Mouse (Mus musculus) heart, embryonic 13.5 days (tissue): ENCODE measurements around the gene Hist1h2af. TPM values are rescaled to one million over a fixed set of nuclear protein-coding genes. Genes with fewer than 3 reads are reported as not detected.
"Not testable (repeated sequence)": the region's sequence is repeated elsewhere in the genome, so short reads cannot be mapped to it uniquely, and the experiment has no call there.

Experiments used
- ATAC-seq: fragments of 200-750 bp; cut with Nextera tagmentation; 2 replicates; pipeline ENCODE4 v1.8.0; 2017; ENCODE audit warnings: moderate TSS enrichment; ENCODE audit not compliant: insufficient number of reproducible peaks, low FRiP score, low TSS enrichment; ENCODE audit errors: extremely low read depth
- H3K27ac ChIP-seq: fragments of 300-500 bp; sonication (generic); replicated peaks from 2 replicates; pipeline ENCODE4 v1.5.1; 2015; ENCODE audit warnings: moderate library complexity, mild to moderate bottlenecking, inconsistent platforms
- H3K27me3 ChIP-seq: fragments of 300-500 bp; sonication (generic); replicated peaks from 2 replicates; pipeline ENCODE4 v1.6.1; 2015; ENCODE audit warnings: mild to moderate bottlenecking, inconsistent platforms
- H3K36me3 ChIP-seq: fragments of 300-500 bp; sonication (generic); 2 replicates; pipeline ENCODE4 v1.6.1; 2015; ENCODE audit warnings: mild to moderate bottlenecking, inconsistent platforms
- H3K4me1 ChIP-seq: fragments of 300-500 bp; sonication (generic); 2 replicates; pipeline ENCODE4 v1.6.1; 2015; ENCODE audit warnings: inconsistent platforms
- H3K4me2 ChIP-seq: fragments of 300-500 bp; sonication (generic); 2 replicates; pipeline ENCODE4 v1.6.1; 2015; ENCODE audit warnings: inconsistent platforms, mild to moderate bottlenecking, moderate library complexity
- H3K4me3 ChIP-seq: fragments of 300-500 bp; sonication (generic); 2 replicates; pipeline ENCODE4 v1.5.1; 2015; ENCODE audit warnings: moderate library complexity, mild to moderate bottlenecking, inconsistent platforms
- H3K9ac ChIP-seq: fragments of 300-500 bp; sonication (generic); 2 replicates; pipeline ENCODE4 v1.6.1; 2015; ENCODE audit warnings: inconsistent platforms, mild to moderate bottlenecking, moderate library complexity
- H3K9me3 ChIP-seq: fragments of 300-500 bp; sonication (generic); 2 replicates; pipeline ENCODE4 v1.6.1; 2016; ENCODE audit warnings: inconsistent platforms
- WGBS: fragments of 180-500 bp; shearing (Covaris S2); methylation state at CpG from one replicate; pipeline ENCODE4 v1.1.7; 2015; ENCODE audit warnings: mixed read lengths; 5-methylcytosine and 5-hydroxymethylcytosine counted together
- polyA plus RNA-seq: library from polyadenylated mRNA; unstranded; fragments of >200 nt; fragmentation: Nextera tagmentation; extraction: Ambion mirVana; gene quantifications from 2 replicates; pipeline ENCODE4 v1.2.1, GENCODE M21; 2015

Gene Hist1h2af
- polyA plus RNA-seq, result 2.0 and 3.0 TPM in 2 replicates

- ATAC-seq, result not testable (repeated sequence)
Measured at GRCm38 (mm10) chr13:23533560-23534367, at the start of gene Hist1h2af. Hist1h2af (plus strand) TSS chr13:23533906.

GRCm38 (mm10) chr13:23485271-23485670 is 48.4 kb upstream of the Hist1h2af start:
- no peak overlapping the region for H3K9ac ChIP-seq
- ATAC-seq, result no peak
- no peak overlapping the region for H3K27ac ChIP-seq
- no peak overlapping the region for H3K4me2 ChIP-seq
- H3K4me1 ChIP-seq, result 0 out of 2 replicates have a peak, but pooled peaks cover 4% of the 10 kb centered on the region
- H3K9me3 ChIP-seq, result no peaks in the 10 kb centered on the region
- WGBS, result 44% methylated on average over 5 of the region's 5 CpGs
- no peak overlapping the region for H3K4me3 ChIP-seq
- peaks cover 19% of the 10 kb centered on the region; the same call in 1 of the 2 replicates for H3K27me3 ChIP-seq
- no peaks in the 10 kb centered on the region for H3K36me3 ChIP-seq

More at GRCm38 (mm10) chr13:23533560-23534367, at the start of gene Hist1h2af:
- not testable (repeated sequence) for H3K9me3 ChIP-seq, H3K36me3 ChIP-seq, H3K27me3 ChIP-seq
- peak within 1 kb of the TSS; percentile 70 for H3K4me3 ChIP-seq
- H3K4me2 ChIP-seq, result peak within 1 kb of the TSS; percentile 81
- WGBS, result 1% methylated on average over 29 of the region's 53 CpGs
- peaks cover 47% of the 10 kb centered on the region for H3K4me1 ChIP-seq
- H3K27ac ChIP-seq, result peak within 1 kb of the TSS; percentile 99
- peak within 1 kb of the TSS; percentile 84 for H3K9ac ChIP-seq

GRCm38 (mm10) chr13:23488400-23489322 is 45.0 kb upstream of the Hist1h2af start, which contains the start of gene Btn2a2:
Btn2a2 (minus strand) TSS chr13:23488857.
- H3K36me3 ChIP-seq, result no peaks in the 10 kb centered on the region
- H3K4me2 ChIP-seq, result peak within 1 kb of the TSS; percentile 79
- peaks cover 8% of the 10 kb centered on the region; the same call in 1 of the 2 replicates for H3K27me3 ChIP-seq
- H3K9ac ChIP-seq, result peak within 1 kb of the TSS; percentile 69
- 4% methylated on average over 14 of the region's 14 CpGs for WGBS
- H3K9me3 ChIP-seq, result no peaks in the 10 kb centered on the region
- peaks cover 31% of the 10 kb centered on the region for H3K4me1 ChIP-seq
- H3K27ac ChIP-seq, result no peak within 1 kb of the TSS
- peak within 1 kb of the TSS; percentile 50 for H3K4me3 ChIP-seq
- ATAC-seq, result peak; percentile 88

- ATAC-seq, result no peak
- 12% methylated on average over 1 of the region's 1 CpGs for WGBS
- no peaks in the 10 kb centered on the region for H3K9me3 ChIP-seq
- no peak overlapping the region for H3K4me2 ChIP-seq
- H3K36me3 ChIP-seq, result no peaks in the 10 kb centered on the region
- H3K9ac ChIP-seq, result no peak overlapping the region
- no peak overlapping the region for H3K27ac ChIP-seq
- peaks cover 37% of the 10 kb centered on the region for H3K4me1 ChIP-seq
- no peak overlapping the region for H3K4me3 ChIP-seq
- peaks cover 8% of the 10 kb centered on the region; the same call in 1 of the 2 replicates for H3K27me3 ChIP-seq
Measured at GRCm38 (mm10) chr13:23490863-23491262, 42.8 kb upstream of the Hist1h2af start.

- 8% methylated on average over 1 of the region's 1 CpGs for WGBS
- Histone ChIP-seq H3K4me3 (no peak overlapping the region), H3K36me3 (no peaks in the 10 kb centered on the region), H3K9ac (no peak overlapping the region), H3K4me1 (peaks cover 37% of the 10 kb centered on the region), H3K27me3 (peaks cover 8% of the 10 kb centered on the region; the same call in 1 of the 2 replicates), H3K4me2 (no peak overlapping the region), H3K9me3 (no peaks in the 10 kb centered on the region), H3K27ac (no peak overlapping the region)
- ATAC-seq, result no peak
Measured at GRCm38 (mm10) chr13:23491263-23491662, 42.4 kb upstream of the Hist1h2af start.

- Histone ChIP-seq H3K36me3 (no peaks in the 10 kb centered on the region), H3K4me1 (peaks cover 37% of the 10 kb centered on the region), H3K9ac (peak overlapping the region; percentile 69), H3K27ac (no peak overlapping the region), H3K27me3 (peaks cover 8% of the 10 kb centered on the region; the same call in 1 of the 2 replicates), H3K4me2 (peak overlapping the region; percentile 67), H3K9me3 (no peaks in the 10 kb centered on the region), H3K4me3 (peak overlapping the region; percentile 52)
- ATAC-seq, result no peak
- WGBS, result 6% methylated on average over 14 of the region's 14 CpGs
Measured at GRCm38 (mm10) chr13:23491990-23492389, 41.7 kb upstream of the Hist1h2af start.

- Histone ChIP-seq H3K4me3 (no peak overlapping the region), H3K9me3 (no peaks in the 10 kb centered on the region), H3K36me3 (no peaks in the 10 kb centered on the region), H3K4me2 (no peak overlapping the region), H3K27me3 (no peaks in the 10 kb centered on the region), H3K9ac (no peak overlapping the region), H3K4me1 (peaks cover 55% of the 10 kb centered on the region), H3K27ac (no peak overlapping the region)
- 70% methylated on average over 6 of the region's 6 CpGs for WGBS
- ATAC-seq, result no peak
Measured at GRCm38 (mm10) chr13:23495526-23495925, 38.2 kb upstream of the Hist1h2af start.

- peak overlapping the region; percentile 70 for H3K4me2 ChIP-seq
- no peaks in the 10 kb centered on the region for H3K27me3 ChIP-seq
- no peaks in the 10 kb centered on the region for H3K9me3 ChIP-seq
- H3K4me3 ChIP-seq, result peak overlapping the region; percentile 51
- peaks cover 47% of the 10 kb centered on the region for H3K4me1 ChIP-seq
- H3K9ac ChIP-seq, result peak overlapping the region; percentile 76
- ATAC-seq, result no peak
- peak overlapping the region; percentile 61 for H3K27ac ChIP-seq
- 4% methylated on average over 19 of the region's 19 CpGs for WGBS
- H3K36me3 ChIP-seq, result no peaks in the 10 kb centered on the region
Measured at GRCm38 (mm10) chr13:23497656-23498321, 35.9 kb upstream of the Hist1h2af start.

- Histone ChIP-seq H3K36me3 (no peaks in the 10 kb centered on the region), H3K27me3 (no peaks in the 10 kb centered on the region), H3K4me3 (peak overlapping the region; percentile 51), H3K4me1 (peaks cover 41% of the 10 kb centered on the region), H3K4me2 (peak overlapping the region; percentile 70), H3K9ac (peak overlapping the region; percentile 76), H3K9me3 (no peaks in the 10 kb centered on the region), H3K27ac (peak overlapping the region; percentile 61)
- ATAC-seq, result no peak
- WGBS, result 2% methylated on average over 10 of the region's 10 CpGs
Measured at GRCm38 (mm10) chr13:23498653-23499052, 35.1 kb upstream of the Hist1h2af start.

- Histone ChIP-seq H3K27ac (no peak overlapping the region), H3K9ac (no peak overlapping the region), H3K4me1 (peaks cover 45% of the 10 kb centered on the region), H3K4me3 (no peak overlapping the region), H3K4me2 (peak overlapping the region; percentile 70; the same call in 1 of the 2 replicates), H3K27me3 (no peaks in the 10 kb centered on the region), H3K9me3 (no peaks in the 10 kb centered on the region), H3K36me3 (no peaks in the 10 kb centered on the region)
- no peak for ATAC-seq
- WGBS, result 11% methylated on average over 7 of the region's 7 CpGs
Measured at GRCm38 (mm10) chr13:23499943-23500342, 33.8 kb upstream of the Hist1h2af start.
